Mouse (Mus musculus) frontal cortex, adult (tissue): ENCODE measurements around the gene Tbc1d2b.

Experiments used
- ATAC-seq: cut with Nextera tagmentation; 2 replicates; pipeline ENCODE4 v1.9.2; 2017; ENCODE audit warnings: mild to moderate bottlenecking, moderate library complexity, mixed read lengths; ENCODE audit not compliant: low TSS enrichment

Tbc1d2b gene

GRCm38 (mm10) chr9:90270193-90270943, at the start of gene Tbc1d2b:
Gene Tbc1d2b, minus strand, starts transcription at chr9:90270804.
- ATAC-seq: peak; percentile 69

GRCm38 (mm10) chr9:90316300-90316699, 45.7 kb upstream of the Tbc1d2b start:
- peak; percentile 72; the same call in 1 of the 2 replicates for ATAC-seq

- no peak for ATAC-seq
These were observed 45.1 kb upstream of the Tbc1d2b start for GRCm38 (mm10) chr9:90315662-90316061.

- ATAC-seq: no peak
These were observed 33.6 kb upstream of the Tbc1d2b start for GRCm38 (mm10) chr9:90304254-90304653.

- ATAC-seq: no peak
These were observed 32.7 kb upstream of the Tbc1d2b start for GRCm38 (mm10) chr9:90303101-90303835.

- no peak for ATAC-seq
These were observed 32.1 kb upstream of the Tbc1d2b start for GRCm38 (mm10) chr9:90302670-90303069.

- no peak for ATAC-seq
These were observed 30.6 kb upstream of the Tbc1d2b start for GRCm38 (mm10) chr9:90301081-90301688.

GRCm38 (mm10) chr9:90297637-90298036, 27.0 kb upstream of the Tbc1d2b start:
- ATAC-seq: no peak

- no peak for ATAC-seq
These were observed 23.2 kb upstream of the Tbc1d2b start for GRCm38 (mm10) chr9:90293641-90294398.

- ATAC-seq: no peak
These were observed 7.8 kb upstream of the Tbc1d2b start for GRCm38 (mm10) chr9:90278397-90278796.

GRCm38 (mm10) chr9:90277884-90278283, 7.3 kb upstream of the Tbc1d2b start:
- no peak for ATAC-seq

GRCm38 (mm10) chr9:90276779-90277178, 6.2 kb upstream of the Tbc1d2b start:
- ATAC-seq: no peak

- no peak for ATAC-seq
These were observed 5.3 kb upstream of the Tbc1d2b start for GRCm38 (mm10) chr9:90275906-90276305.

- ATAC-seq: no peak
These were observed 4.9 kb upstream of the Tbc1d2b start for GRCm38 (mm10) chr9:90275500-90275899.

GRCm38 (mm10) chr9:90274516-90274915, 3.9 kb upstream of the Tbc1d2b start:
- no peak for ATAC-seq

GRCm38 (mm10) chr9:90272346-90272745, 1.7 kb upstream of the Tbc1d2b start:
- ATAC-seq: no peak

- ATAC-seq: no peak
These were observed 1.0 kb upstream of the Tbc1d2b start for GRCm38 (mm10) chr9:90271541-90272090.

GRCm38 (mm10) chr9:90270944-90271295, 316 bp upstream of the Tbc1d2b start:
- ATAC-seq: peak; percentile 20

GRCm38 (mm10) chr9:90269011-90269681, 1.5 kb downstream of the Tbc1d2b start:
- ATAC-seq: peak; percentile 38

GRCm38 (mm10) chr9:90266926-90267325, 3.7 kb downstream of the Tbc1d2b start:
- ATAC-seq: no peak

- no peak for ATAC-seq
These were observed 4.5 kb downstream of the Tbc1d2b start for GRCm38 (mm10) chr9:90266059-90266458.
